Mouse (Mus musculus): ENCODE data around the gene Mcu.

Mcu gene

GRCm38 (mm10) chr10:59501761-59502160 is 114.7 kb downstream of the Mcu start:
- intact Hi-C loops (cut with DNase I): no loop called here

GRCm38 (mm10) chr10:59500225-59500624 is 116.3 kb downstream of the Mcu start:
- intact Hi-C loops (cut with DNase I): no loop called here

GRCm38 (mm10) chr10:59497019-59497418 is 119.5 kb downstream of the Mcu start:
- intact Hi-C loops (cut with DNase I): no loop called here

GRCm38 (mm10) chr10:59494917-59495316 is 121.6 kb downstream of the Mcu start:
- intact Hi-C loops (cut with DNase I): loop anchor here (5.0 kb wide), 1 partner anchor 372 kb away; no protein-coding TSS in a partner anchor

GRCm38 (mm10) chr10:59494044-59494443 is 122.4 kb downstream of the Mcu start:
- intact Hi-C loops (cut with DNase I): loop anchor here (5.0 kb wide), 1 partner anchor 373 kb away; no protein-coding TSS in a partner anchor

- intact Hi-C loops (cut with DNase I): loop anchor here (5.0 kb wide), 1 partner anchor 376 kb away; no protein-coding TSS in a partner anchor
These were observed 125.6 kb downstream of the Mcu start for GRCm38 (mm10) chr10:59490920-59491319.

- intact Hi-C loops (cut with DNase I): no loop called here
These were observed 127.1 kb downstream of the Mcu start for GRCm38 (mm10) chr10:59489411-59489810.

- intact Hi-C loops (cut with DNase I): no loop called here
These were observed 129.1 kb downstream of the Mcu start for GRCm38 (mm10) chr10:59487351-59487750.

GRCm38 (mm10) chr10:59484318-59484717 is 132.2 kb downstream of the Mcu start:
- intact Hi-C loops (cut with DNase I): no loop called here

GRCm38 (mm10) chr10:59481381-59481780 is 135.1 kb downstream of the Mcu start:
- intact Hi-C loops (cut with DNase I): no loop called here

GRCm38 (mm10) chr10:59470451-59470850 is 146.0 kb downstream of the Mcu start:
- intact Hi-C loops (cut with DNase I): no loop called here

- intact Hi-C loops (cut with DNase I): no loop called here
These were observed 149.2 kb downstream of the Mcu start for GRCm38 (mm10) chr10:59467297-59467696.

- intact Hi-C loops (cut with DNase I): no loop called here
These were observed 149.9 kb downstream of the Mcu start for GRCm38 (mm10) chr10:59466626-59467025.

GRCm38 (mm10) chr10:59465546-59465945 is 150.9 kb downstream of the Mcu start:
- intact Hi-C loops (cut with DNase I): no loop called here

GRCm38 (mm10) chr10:59462307-59462706 is 154.2 kb downstream of the Mcu start:
- intact Hi-C loops (cut with DNase I): no loop called here

- intact Hi-C loops (cut with DNase I): loop anchor here (10.0 kb wide), 1 partner anchor 355 kb away; no protein-coding TSS in a partner anchor
These were observed 156.7 kb downstream of the Mcu start for GRCm38 (mm10) chr10:59459767-59460166.

- intact Hi-C loops (cut with DNase I): loop anchor here (5.0 to 10.0 kb wide), 2 partner anchors 360 to 408 kb away; no protein-coding TSS in a partner anchor
These were observed 161.9 kb downstream of the Mcu start for GRCm38 (mm10) chr10:59454631-59455030.

GRCm38 (mm10) chr10:59451839-59452238 is 164.7 kb downstream of the Mcu start:
- intact Hi-C loops (cut with DNase I): loop anchor here (5.0 to 10.0 kb wide), 2 partner anchors 363 to 410 kb away; no protein-coding TSS in a partner anchor

GRCm38 (mm10) chr10:59447546-59447945 is 168.9 kb downstream of the Mcu start:
- intact Hi-C loops (cut with DNase I): no loop called here

- intact Hi-C loops (cut with DNase I): no loop called here
These were observed 169.5 kb downstream of the Mcu start for GRCm38 (mm10) chr10:59446911-59447437.

GRCm38 (mm10) chr10:59444635-59445034 is 171.9 kb downstream of the Mcu start:
- intact Hi-C loops (cut with DNase I): no loop called here

- intact Hi-C loops (cut with DNase I): no loop called here
These were observed 172.4 kb downstream of the Mcu start for GRCm38 (mm10) chr10:59444106-59444505.

- intact Hi-C loops (cut with DNase I): no loop called here
These were observed 173.3 kb downstream of the Mcu start for GRCm38 (mm10) chr10:59443212-59443611.
